Mouse (Mus musculus): ENCODE data around the gene Rnf208.
A peak's percentile ranks its signal among the peaks of the same experiment; 100 is the strongest.

Rnf208 gene

GRCm38 (mm10) chr2:25242101-25242506 is at the start of gene Rnf208, which contains the start of gene Cysrt1:
Rnf208 (plus strand) TSS chr2:25242255.
Cysrt1 (minus strand) TSS chr2:25242452.
- no peak for DNase-seq (ENCODE audit: low read depth, low spot score)

- DNase-seq (ENCODE audit: low read depth, low spot score), result no peak
These were observed 48.7 kb upstream of the Rnf208 start for GRCm38 (mm10) chr2:25193330-25193770.

- no peak for DNase-seq (ENCODE audit: low read depth, low spot score)
These were observed 48.0 kb upstream of the Rnf208 start for GRCm38 (mm10) chr2:25194006-25194405.

- DNase-seq (ENCODE audit: low read depth, low spot score), result no peak
These were observed 47.4 kb upstream of the Rnf208 start for GRCm38 (mm10) chr2:25194486-25195171.

GRCm38 (mm10) chr2:25195211-25196156 is 46.6 kb upstream of the Rnf208 start:
- DNase-seq (ENCODE audit: low read depth, low spot score), result no peak

- no peak for DNase-seq (ENCODE audit: low read depth, low spot score)
These were observed 45.7 kb upstream of the Rnf208 start, which contains the start of gene Tor4a for GRCm38 (mm10) chr2:25196172-25196954. Tor4a (minus strand) TSS chr2:25196886.

GRCm38 (mm10) chr2:25197191-25197590 is 44.9 kb upstream of the Rnf208 start:
- DNase-seq (ENCODE audit: low read depth, low spot score), result no peak

- no peak for DNase-seq (ENCODE audit: low read depth, low spot score)
These were observed 44.1 kb upstream of the Rnf208 start for GRCm38 (mm10) chr2:25197946-25198345.

- DNase-seq (ENCODE audit: low read depth, low spot score), result no peak
These were observed 41.4 kb upstream of the Rnf208 start for GRCm38 (mm10) chr2:25200631-25201030.

- no peak for DNase-seq (ENCODE audit: low read depth, low spot score)
These were observed 38.3 kb upstream of the Rnf208 start for GRCm38 (mm10) chr2:25203631-25204214.

- no peak for DNase-seq (ENCODE audit: low read depth, low spot score)
These were observed 34.5 kb upstream of the Rnf208 start for GRCm38 (mm10) chr2:25207593-25207992.

- no peak for DNase-seq (ENCODE audit: low read depth, low spot score)
These were observed 31.4 kb upstream of the Rnf208 start for GRCm38 (mm10) chr2:25210686-25211085.

GRCm38 (mm10) chr2:25211121-25211670 is 30.9 kb upstream of the Rnf208 start, which contains the start of gene Nelfb:
Nelfb (minus strand) TSS chr2:25211489.
- peak; percentile 46 for DNase-seq (ENCODE audit: low read depth, low spot score)

GRCm38 (mm10) chr2:25213266-25213865 is 28.7 kb upstream of the Rnf208 start:
- no peak for DNase-seq (ENCODE audit: low read depth, low spot score)

GRCm38 (mm10) chr2:25214444-25214843 is 27.6 kb upstream of the Rnf208 start, which contains the start of gene Stpg3:
Stpg3 (minus strand) TSS chr2:25214637.
- DNase-seq (ENCODE audit: low read depth, low spot score), result no peak

GRCm38 (mm10) chr2:25217666-25218065 is 24.4 kb upstream of the Rnf208 start:
- no peak for DNase-seq (ENCODE audit: low read depth, low spot score)

- DNase-seq (ENCODE audit: low read depth, low spot score), result no peak
These were observed 23.6 kb upstream of the Rnf208 start, which contains the start of gene Fam166a for GRCm38 (mm10) chr2:25218445-25218844. Fam166a (plus strand) TSS chr2:25218745.

- DNase-seq (ENCODE audit: low read depth, low spot score), result no peak
These were observed 20.7 kb upstream of the Rnf208 start for GRCm38 (mm10) chr2:25221331-25221772.

- no peak for DNase-seq (ENCODE audit: low read depth, low spot score)
These were observed 18.2 kb upstream of the Rnf208 start for GRCm38 (mm10) chr2:25223681-25224491.

- DNase-seq (ENCODE audit: low read depth, low spot score), result no peak
These were observed 17.6 kb upstream of the Rnf208 start, which contains the start of gene Tubb4b for GRCm38 (mm10) chr2:25224492-25224765. Tubb4b (minus strand) TSS chr2:25224702.
